Mouse (Mus musculus): ENCODE measurements at regions not wholly inside any gene's neighbourhood (a gene's known extent, or its start where the extent isn't known, plus 50 kb on each side); places are given as distances from the start of the nearest gene placed in this dataset.

DNA sequence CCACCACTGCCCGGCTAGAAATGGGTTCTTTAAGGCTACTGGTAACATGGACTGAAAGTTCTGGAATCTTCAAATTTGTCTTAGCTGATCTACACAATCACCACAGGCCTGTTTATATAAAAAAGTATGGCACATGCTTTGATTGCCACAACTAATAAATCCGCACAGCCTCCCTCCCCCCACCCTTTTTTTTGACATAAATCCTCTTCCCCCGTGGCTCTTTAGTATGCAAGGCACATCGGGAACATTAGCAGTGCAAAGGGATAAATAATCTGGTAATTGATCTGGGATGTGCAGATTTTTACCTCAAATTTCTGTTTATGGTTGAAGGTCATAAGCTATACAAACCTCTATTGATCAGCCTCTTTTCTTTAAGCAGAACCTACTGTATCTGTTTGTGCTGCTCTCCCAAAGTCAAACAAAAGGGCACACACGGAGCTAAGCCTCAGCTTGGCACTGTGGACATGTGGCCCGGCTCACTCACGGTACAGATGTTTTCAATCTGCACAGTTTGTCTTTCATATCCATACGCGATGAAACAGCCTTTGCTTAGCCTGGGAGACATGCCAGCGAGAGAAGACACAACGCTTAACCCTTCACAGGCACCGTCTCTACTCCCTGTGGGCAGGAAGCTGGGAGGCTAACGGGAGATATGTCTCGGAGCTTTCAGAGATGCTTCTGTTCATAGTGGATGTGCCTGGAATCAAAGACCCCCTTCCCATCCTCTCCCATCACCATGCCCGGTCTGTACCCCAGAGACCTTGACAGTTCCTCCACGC, 235.3 kb upstream of the Maf start:
- ATAC-seq (ENCODE audit: insufficient number of reproducible peaks, low FRiP score, low TSS enrichment, low read depth), result 0 out of 2 replicates have a peak, but pooled peaks have one; percentile 35
- Histone ChIP-seq H3K9me3 (no peaks in the 10 kb centered on the region), H3K27me3 (no peaks in the 10 kb centered on the region), H3K4me3 (no peak overlapping the region), H3K27ac (no peak overlapping the region), H3K4me1 (peaks cover 7% of the 10 kb centered on the region), H3K36me3 (no peaks in the 10 kb centered on the region), H3K9ac (no peak overlapping the region), H3K4me2 (peak overlapping the region; percentile 8; the same call in 1 of the 2 replicates)
- 28% methylated on average over 16 of the region's 16 CpGs for WGBS

DNA sequence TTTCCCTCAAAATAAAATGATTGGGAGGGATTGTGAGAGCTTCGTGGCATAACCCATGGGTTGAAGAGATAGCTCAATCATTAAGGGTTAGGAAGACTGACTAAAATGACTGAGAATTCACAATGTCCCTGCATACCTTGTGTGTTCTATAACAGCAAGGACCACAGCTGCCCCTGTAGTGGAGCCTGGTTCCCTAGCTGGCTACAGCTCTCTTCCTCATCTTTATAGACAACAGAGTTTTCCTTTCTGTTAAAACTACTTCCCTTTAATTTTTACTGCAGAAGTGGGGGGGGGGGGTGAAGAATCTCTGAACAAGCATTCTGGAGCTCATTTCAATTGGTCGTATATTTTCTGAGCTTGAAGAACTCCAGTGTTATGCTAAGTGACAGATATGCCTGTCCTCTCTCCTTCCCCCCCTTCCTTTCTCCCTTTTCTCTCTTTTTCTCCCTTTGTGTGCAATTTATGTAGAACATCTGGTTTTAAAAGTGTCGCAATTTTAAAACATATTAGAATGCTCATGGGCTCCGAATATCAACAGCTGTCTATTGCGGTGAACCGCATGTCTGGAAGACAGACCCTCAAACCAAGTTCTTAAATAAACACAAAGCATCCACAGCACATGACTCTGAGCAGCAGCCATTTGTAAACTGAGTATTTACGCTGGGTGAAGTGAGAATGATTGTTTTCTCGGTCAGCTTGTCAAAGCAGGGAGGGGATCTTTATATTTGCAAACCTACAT, 222.0 kb upstream of the Maf start:
- no peak for ATAC-seq (ENCODE audit: insufficient number of reproducible peaks, low FRiP score, low TSS enrichment, low read depth)
- no peaks in the 10 kb centered on the region for H3K9me3 ChIP-seq
- no peaks in the 10 kb centered on the region for H3K4me1 ChIP-seq
- no peak overlapping the region for H3K9ac ChIP-seq
- H3K27ac ChIP-seq, result no peak overlapping the region
- no peaks in the 10 kb centered on the region for H3K36me3 ChIP-seq
- peaks cover 6% of the 10 kb centered on the region; the same call in 1 of the 2 replicates for H3K27me3 ChIP-seq
- no peak overlapping the region for H3K4me3 ChIP-seq
- H3K4me2 ChIP-seq, result no peak overlapping the region
- 43% methylated on average over 8 of the region's 8 CpGs for WGBS

DNA sequence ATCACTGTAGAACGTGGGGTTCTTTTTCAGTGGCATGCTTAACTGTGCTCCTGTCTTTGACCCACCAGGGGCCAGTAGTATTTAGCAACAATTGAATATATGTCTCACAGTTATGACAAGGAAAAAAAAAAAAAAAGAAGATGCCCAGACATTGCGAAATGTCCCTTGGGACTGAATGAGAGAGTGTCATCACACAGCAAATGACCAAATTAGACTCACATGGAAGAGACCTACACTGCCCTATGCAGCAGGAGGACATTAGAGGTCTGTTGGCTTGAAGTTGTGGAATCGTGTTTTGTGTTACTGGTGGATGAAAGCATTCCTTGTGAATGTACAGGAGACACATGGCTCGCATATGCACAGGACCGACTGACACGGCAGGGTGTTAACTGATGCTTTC, 214.3 kb upstream of the Maf start:
- no peak overlapping the region for H3K4me2 ChIP-seq
- no peak for ATAC-seq (ENCODE audit: insufficient number of reproducible peaks, low FRiP score, low TSS enrichment, low read depth)
- no peaks in the 10 kb centered on the region for H3K9me3 ChIP-seq
- H3K27me3 ChIP-seq, result no peaks in the 10 kb centered on the region
- no peaks in the 10 kb centered on the region for H3K4me1 ChIP-seq
- no peak overlapping the region for H3K27ac ChIP-seq
- no peak overlapping the region for H3K9ac ChIP-seq
- no peaks in the 10 kb centered on the region for H3K36me3 ChIP-seq
- WGBS, result 68% methylated on average over 6 of the region's 6 CpGs
- no peak overlapping the region for H3K4me3 ChIP-seq

DNA sequence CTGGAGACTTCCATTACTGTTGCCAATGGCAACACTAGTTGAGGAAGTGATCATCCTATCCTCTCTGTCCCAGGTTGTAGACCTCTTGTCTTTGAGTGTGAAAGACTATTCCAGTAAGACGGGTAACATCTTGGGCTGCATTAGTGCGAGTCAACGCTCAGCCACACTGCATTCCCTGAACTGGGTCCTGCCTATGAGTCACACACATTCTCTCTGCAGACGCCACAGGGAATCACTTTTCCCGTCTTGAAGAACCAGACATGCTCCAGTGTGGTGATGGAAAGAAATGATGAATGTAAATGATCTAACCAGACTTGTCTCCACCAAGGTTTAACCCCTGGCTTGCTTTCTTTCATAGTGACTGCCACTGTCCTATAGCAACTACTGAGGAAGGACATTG, 199.1 kb upstream of the Maf start:
- WGBS, result 74% methylated on average over 5 of the region's 5 CpGs
- ATAC-seq (ENCODE audit: insufficient number of reproducible peaks, low FRiP score, low TSS enrichment, low read depth), result no peak
- Histone ChIP-seq H3K4me1 (peaks cover 6% of the 10 kb centered on the region), H3K36me3 (no peaks in the 10 kb centered on the region), H3K9ac (no peak overlapping the region), H3K27me3 (no peaks in the 10 kb centered on the region), H3K27ac (no peak overlapping the region), H3K4me3 (no peak overlapping the region), H3K9me3 (no peaks in the 10 kb centered on the region), H3K4me2 (no peak overlapping the region)

DNA sequence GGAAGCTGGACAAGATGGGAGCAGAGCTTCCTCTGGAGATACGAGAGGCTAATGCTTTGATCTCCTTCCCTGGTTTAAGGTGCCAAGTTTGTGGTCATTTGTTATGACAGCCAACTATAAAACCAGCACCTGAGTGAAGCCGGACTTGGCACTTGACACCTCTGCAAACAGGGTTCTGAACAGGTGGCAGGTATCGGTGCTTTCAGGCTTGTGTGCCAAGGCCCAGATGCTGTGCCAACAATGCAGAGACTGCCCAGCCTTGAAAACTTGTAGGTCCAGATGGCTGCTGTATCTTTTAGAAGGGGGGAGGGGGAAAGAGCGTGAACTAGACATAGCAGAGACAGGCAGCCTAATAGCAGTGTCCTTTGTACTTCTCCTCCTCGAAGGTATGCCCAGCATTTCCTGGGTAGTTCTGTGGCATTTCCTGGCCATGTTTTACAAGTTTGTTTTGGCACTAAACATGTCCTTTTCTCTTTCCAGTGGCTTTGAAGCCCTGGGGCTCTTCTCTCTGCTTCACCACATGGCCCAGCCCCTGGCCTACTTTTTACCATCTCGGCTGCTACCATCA, 196.3 kb upstream of the Maf start:
- Histone ChIP-seq H3K4me3 (no peak overlapping the region), H3K4me2 (no peak overlapping the region), H3K9ac (no peak overlapping the region), H3K4me1 (peaks cover 6% of the 10 kb centered on the region), H3K9me3 (no peaks in the 10 kb centered on the region), H3K36me3 (no peaks in the 10 kb centered on the region), H3K27ac (no peak overlapping the region), H3K27me3 (no peaks in the 10 kb centered on the region)
- no peak for ATAC-seq (ENCODE audit: insufficient number of reproducible peaks, low FRiP score, low TSS enrichment, low read depth)
- WGBS, result 44% methylated on average over 6 of the region's 6 CpGs

DNA sequence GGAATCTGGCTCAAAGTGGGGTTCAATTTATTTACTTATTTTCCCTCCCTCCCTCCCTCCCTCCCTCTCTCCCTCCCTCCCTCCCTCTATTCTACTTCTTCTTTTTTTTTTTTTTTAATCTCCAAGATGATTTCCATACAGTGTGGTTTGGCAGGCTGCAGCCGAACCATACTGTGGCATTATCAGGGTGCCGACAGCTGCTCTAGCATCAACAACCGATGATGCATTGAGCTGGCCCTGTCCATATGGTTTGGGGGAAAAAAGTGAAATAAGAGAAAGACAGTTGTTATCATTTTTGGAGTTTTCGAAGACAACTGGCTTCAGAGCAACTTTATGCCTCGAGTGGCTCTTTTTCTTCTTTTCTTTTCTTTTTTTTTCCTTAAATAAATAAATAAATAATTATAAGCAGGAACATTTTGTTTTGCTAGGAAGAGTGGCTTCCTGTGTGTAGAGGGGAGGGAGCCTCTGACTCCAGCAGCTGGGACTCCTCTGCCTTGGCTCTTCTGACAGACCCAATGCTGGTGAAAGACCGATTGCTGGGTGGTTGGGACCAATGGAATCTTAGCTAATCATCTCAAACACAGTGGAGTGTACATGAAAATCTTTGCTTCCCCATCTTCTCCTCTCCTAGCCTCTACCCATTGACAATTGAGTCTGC, 190.1 kb upstream of the Maf start:
- Histone ChIP-seq H3K9ac (no peak overlapping the region), H3K4me2 (no peak overlapping the region), H3K36me3 (no peaks in the 10 kb centered on the region), H3K4me3 (no peak overlapping the region), H3K9me3 (no peaks in the 10 kb centered on the region), H3K4me1 (no peaks in the 10 kb centered on the region), H3K27ac (no peak overlapping the region), H3K27me3 (no peaks in the 10 kb centered on the region)
- 79% methylated on average over 6 of the region's 6 CpGs for WGBS
- ATAC-seq (ENCODE audit: insufficient number of reproducible peaks, low FRiP score, low TSS enrichment, low read depth), result no peak

DNA sequence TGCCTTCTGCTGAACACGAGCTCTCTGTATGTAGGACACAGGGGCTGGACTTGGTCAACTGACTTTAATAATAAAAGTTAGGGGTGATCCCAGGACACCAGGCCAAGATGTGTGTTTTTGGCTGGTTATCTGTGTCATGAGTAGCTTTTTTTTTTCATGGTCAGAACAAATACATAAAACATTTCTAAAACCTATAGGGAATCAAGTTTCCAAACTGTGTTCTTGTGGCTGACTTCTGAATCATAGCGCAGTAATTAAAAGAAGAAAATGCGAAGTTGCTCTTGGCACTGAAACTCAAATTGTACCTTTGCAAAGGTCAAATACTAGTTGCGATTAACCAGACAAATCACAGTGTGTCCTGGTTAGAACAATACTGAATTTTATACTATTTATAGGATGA, 189.5 kb upstream of the Maf start:
- Histone ChIP-seq H3K4me2 (no peak overlapping the region), H3K9ac (no peak overlapping the region), H3K4me3 (no peak overlapping the region), H3K4me1 (no peaks in the 10 kb centered on the region), H3K27me3 (no peaks in the 10 kb centered on the region), H3K9me3 (no peaks in the 10 kb centered on the region), H3K36me3 (no peaks in the 10 kb centered on the region), H3K27ac (no peak overlapping the region)
- 80% methylated on average over 4 of the region's 4 CpGs for WGBS
- no peak for ATAC-seq (ENCODE audit: insufficient number of reproducible peaks, low FRiP score, low TSS enrichment, low read depth)

DNA sequence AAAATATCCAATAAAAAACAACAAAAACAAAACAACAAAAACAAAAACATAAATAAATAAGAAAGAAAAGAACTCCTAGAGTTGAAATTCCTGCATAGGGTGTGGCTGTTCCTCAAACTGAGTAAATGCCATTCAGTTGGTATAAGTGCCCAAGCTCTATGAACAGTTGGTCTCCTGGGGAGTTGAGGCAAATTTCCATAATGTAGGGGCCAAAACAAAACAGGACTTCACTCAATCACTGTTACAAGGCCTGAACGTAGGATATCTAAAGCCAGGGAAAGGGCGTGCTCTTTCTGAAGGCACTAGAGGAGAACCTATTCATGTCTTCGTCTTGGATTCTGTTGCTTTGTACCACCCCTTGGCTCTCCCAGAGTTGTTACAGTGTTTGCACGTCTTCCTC, 188.5 kb upstream of the Maf start:
- ATAC-seq (ENCODE audit: insufficient number of reproducible peaks, low FRiP score, low TSS enrichment, low read depth), result no peak
- Histone ChIP-seq H3K36me3 (no peaks in the 10 kb centered on the region), H3K4me3 (no peak overlapping the region), H3K9me3 (no peaks in the 10 kb centered on the region), H3K4me2 (no peak overlapping the region), H3K4me1 (no peaks in the 10 kb centered on the region), H3K27ac (no peak overlapping the region), H3K27me3 (no peaks in the 10 kb centered on the region), H3K9ac (no peak overlapping the region)
- 87% methylated on average over 4 of the region's 4 CpGs for WGBS

DNA sequence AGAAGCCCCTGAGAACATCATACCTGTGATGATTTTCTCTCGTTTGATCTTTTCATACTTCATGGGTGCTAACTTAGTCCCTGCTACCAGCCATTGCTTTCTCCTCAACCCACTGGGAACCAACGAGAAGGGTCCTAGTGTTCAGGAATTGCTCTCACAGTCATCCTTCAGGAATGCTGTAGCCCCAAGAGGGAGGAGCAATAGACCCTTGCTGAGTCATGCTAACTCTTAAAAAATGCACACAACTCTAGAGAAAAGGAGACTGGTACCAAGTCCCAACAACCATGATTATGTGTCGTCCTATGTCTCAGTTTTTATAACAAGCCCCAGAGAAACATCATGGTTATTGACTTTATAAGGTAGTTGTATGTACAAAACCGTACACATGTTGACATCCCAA, 180.7 kb upstream of the Maf start:
- ATAC-seq (ENCODE audit: insufficient number of reproducible peaks, low FRiP score, low TSS enrichment, low read depth), result no peak
- H3K9ac ChIP-seq, result no peak overlapping the region
- whole genome bisulfite sequencing, result 79% methylated on average over 4 of the region's 4 CpGs

DNA sequence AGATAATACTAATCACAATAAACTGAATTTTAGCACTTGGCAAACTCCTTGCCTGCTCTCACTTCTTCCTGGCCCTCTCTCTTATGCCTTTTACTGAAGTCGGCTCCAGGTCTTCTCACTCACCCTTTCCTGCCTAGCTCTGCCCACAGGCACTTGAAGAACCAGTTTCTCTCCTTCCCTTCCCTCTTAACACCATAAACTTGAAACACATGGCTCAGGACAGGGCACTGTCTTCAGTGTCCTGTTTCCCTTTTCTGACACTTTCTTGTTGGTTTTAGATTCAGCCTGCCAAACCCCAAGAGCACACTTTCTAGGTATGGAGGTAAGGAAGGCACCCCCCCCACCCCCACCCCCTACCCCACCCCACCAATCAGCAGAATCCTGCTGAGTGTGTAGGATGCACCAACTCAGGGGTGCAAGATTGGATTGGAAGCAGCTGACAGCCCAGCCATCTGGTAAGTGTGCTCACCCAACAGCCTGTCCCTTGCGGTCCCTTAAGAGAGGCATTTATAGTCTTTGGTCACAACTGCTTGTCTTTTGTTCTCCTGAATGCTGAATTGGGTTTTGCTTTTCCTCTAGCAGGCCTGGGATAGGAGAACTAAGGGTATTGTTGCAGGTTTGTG, 177.6 kb upstream of the Maf start:
- H3K9ac ChIP-seq, result no peak overlapping the region
- H3K9me3 ChIP-seq, result no peaks in the 10 kb centered on the region
- 19% methylated on average over 2 of the region's 2 CpGs for WGBS
- H3K4me3 ChIP-seq, result no peak overlapping the region
- H3K4me1 ChIP-seq, result no peaks in the 10 kb centered on the region
- no peaks in the 10 kb centered on the region for H3K27me3 ChIP-seq
- H3K36me3 ChIP-seq, result no peaks in the 10 kb centered on the region
- H3K4me2 ChIP-seq, result no peak overlapping the region
- H3K27ac ChIP-seq, result no peak overlapping the region
- ATAC-seq (ENCODE audit: insufficient number of reproducible peaks, low FRiP score, low TSS enrichment, low read depth), result no peak

More for the DNA sequence above, 180.7 kb upstream of the Maf start:
- Histone ChIP-seq H3K4me3 (no peak overlapping the region), H3K36me3 (no peaks in the 10 kb centered on the region), H3K4me2 (no peak overlapping the region), H3K27me3 (no peaks in the 10 kb centered on the region), H3K9me3 (no peaks in the 10 kb centered on the region), H3K4me1 (no peaks in the 10 kb centered on the region), H3K27ac (no peak overlapping the region)

DNA sequence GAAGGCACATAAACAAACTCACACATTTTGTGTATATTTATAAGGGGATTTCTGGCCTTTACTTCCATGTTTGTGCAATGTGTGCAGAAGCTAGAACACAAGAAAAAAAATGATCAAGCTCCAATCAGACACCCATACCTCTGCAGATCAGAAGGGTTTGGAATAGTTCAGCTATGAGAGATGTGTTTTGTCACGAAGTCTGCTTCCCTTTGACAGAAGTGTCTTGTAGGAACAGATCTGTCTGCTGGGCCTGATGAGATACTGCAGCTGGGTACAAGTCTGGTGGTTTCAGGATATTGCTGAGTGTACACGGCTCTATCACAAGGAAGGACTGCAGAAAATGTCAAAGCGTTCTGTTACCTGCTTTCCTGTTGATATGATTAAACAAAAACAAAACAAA, 176.2 kb upstream of the Maf start:
- no peak for ATAC-seq (ENCODE audit: insufficient number of reproducible peaks, low FRiP score, low TSS enrichment, low read depth)
- Histone ChIP-seq H3K27me3 (no peaks in the 10 kb centered on the region), H3K4me3 (no peak overlapping the region), H3K27ac (no peak overlapping the region), H3K4me1 (no peaks in the 10 kb centered on the region), H3K9me3 (no peaks in the 10 kb centered on the region), H3K9ac (no peak overlapping the region), H3K4me2 (no peak overlapping the region), H3K36me3 (no peaks in the 10 kb centered on the region)
- WGBS, result 71% methylated on average over 3 of the region's 3 CpGs

Data from limb, embryonic 15.5 days (tissue).